13 mouse cellular contexts compared by ENCODE assay signal in the genomic region with DNA sequence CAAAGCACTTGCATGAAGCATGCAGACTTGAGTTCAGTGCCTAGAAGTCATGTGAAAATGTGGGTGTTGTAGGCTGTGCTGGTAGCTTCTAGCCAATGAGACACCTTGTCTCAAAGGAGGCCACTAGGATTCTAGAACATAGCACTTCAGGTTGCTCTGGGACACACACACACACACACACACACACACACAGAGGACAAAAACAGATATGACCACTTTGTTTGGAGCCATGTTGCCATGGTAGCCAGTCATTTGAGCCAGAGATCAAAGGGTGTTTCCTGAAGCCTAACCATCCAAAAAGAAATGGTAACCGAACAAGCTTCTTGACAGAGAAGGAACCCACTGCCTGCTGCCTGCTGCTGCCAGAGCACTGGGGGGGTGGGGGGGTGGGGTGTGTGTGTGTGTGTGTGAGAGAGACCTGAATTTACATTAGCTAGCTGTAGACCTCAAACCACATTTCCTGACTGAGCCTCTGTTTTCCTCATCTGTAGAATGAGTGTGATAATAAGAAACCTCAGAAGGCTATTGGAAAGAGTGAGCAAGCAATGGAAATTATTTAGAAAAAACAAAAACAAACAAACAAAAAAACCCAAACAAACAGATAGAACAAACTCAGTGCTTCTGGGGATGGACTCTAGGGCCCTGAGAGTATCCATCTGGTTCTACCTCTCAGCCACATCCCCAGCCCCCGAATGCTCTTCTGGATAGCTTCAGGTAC.
A peak's percentile ranks its signal among the peaks of the same experiment; 100 is the strongest.
DNase-seq lines count a peak whose midpoint lies in the region.
"Had no signal": no experiment of that assay in that cellular context is flagged by ENCODE, and none has a peak within 500 bp of the region (broad histone marks: within the 10 kb centered on the region; RNA-seq: fewer than 3 reads in every experiment).

No protein-coding gene starts in this region.

- DNase-seq in embryo, embryonic 10.5 days (ENCODE audit: low spot score): peak; percentile 42
- DNase-seq in embryo, embryonic 11 days: no peak
- DNase-seq in A20 (ENCODE audit: low read depth, low spot score): peak; percentile 56
- DNase-seq in Muller cell, postnatal 12 days (ENCODE audit: inconsistent ontology term): peak; percentile 41
- peak; percentile 82 to 83 for DNase-seq in natural killer cell, adult 2 months (ENCODE audit: low spot score in 2 of 2)
- DNase-seq in cerebellum, postnatal 25 days: no peak
- DNase-seq in left cerebral cortex, adult 11 months (ENCODE audit: low spot score): no peak
- no peak for DNase-seq in lung, adult 18-20 months
- DNase-seq: adrenal gland, adult 8-10 months; cerebellum, postnatal 36 days; gastrocnemius, postnatal 14 days; heart, postnatal 36 days; thymus, postnatal 36 days had no signal

Comparison
In these comparisons a context has a peak if more than half of its experiments do, and no peak if none do; other contexts are left out.
1. DNase-seq: peak in embryo, embryonic 10.5 days (single experiment), A20 (single experiment), Muller cell, postnatal 12 days (single experiment) and natural killer cell, adult 2 months (2 of 2); none in embryo, embryonic 11 days (single experiment), cerebellum, postnatal 25 days (0 of 2), left cerebral cortex, adult 11 months (single experiment) and lung, adult 18-20 months (0 of 2).